Mouse (Mus musculus) liver, embryonic 13.5 days (tissue): Measurements from ENCODE around the gene Gphn. TPM values are rescaled to one million over a fixed set of nuclear protein-coding genes. Genes with fewer than 3 reads are reported as not detected.

ENCODE experiments used
- polyA plus RNA-seq: library from polyadenylated mRNA; unstranded; fragments of >200 nt; fragmentation: Nextera tagmentation; extraction: Ambion mirVana; gene quantifications from 2 replicates; pipeline ENCODE4 v1.2.1, GENCODE M21; 2015

The Gphn gene
- polyA plus RNA-seq, 1 experiment from 2014 or later = 6.1 TPM

Other genes with a start within 250 kb of the Gphn start
- gene Gm6657, start 32.1 kb upstream of the Gphn start, polyA plus RNA-seq = not detected in 2 replicates